Mouse (Mus musculus) MN1 (cell line): ENCODE results near the gene Cops3.

ENCODE experiments used
- DNase-seq: peaks from one replicate; pipeline ENCODE4 v3.0.0-alpha.2; 2016; ENCODE audit warnings: low spot score

The Cops3 gene

DNA sequence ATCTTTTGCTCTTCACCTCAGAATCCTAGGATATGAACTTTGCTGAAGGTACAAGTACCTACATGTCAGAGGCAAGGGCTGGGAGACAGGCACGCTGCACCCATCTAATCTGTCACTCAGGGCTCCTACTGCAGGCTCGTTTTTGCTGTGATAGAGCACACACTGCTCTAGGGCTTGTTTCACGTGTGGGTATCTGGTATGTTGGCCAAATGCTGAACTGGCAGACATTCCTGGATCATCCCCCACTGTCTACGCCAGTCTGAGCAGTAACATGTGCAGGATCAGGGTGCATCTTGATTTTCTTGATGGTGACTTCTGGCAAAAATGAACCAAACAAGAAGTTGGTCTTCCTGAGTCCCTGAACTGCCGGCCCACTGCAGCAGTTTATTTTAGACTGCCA, 62.4 kb downstream of the Cops3 start:
- no peak for DNase-seq

DNA sequence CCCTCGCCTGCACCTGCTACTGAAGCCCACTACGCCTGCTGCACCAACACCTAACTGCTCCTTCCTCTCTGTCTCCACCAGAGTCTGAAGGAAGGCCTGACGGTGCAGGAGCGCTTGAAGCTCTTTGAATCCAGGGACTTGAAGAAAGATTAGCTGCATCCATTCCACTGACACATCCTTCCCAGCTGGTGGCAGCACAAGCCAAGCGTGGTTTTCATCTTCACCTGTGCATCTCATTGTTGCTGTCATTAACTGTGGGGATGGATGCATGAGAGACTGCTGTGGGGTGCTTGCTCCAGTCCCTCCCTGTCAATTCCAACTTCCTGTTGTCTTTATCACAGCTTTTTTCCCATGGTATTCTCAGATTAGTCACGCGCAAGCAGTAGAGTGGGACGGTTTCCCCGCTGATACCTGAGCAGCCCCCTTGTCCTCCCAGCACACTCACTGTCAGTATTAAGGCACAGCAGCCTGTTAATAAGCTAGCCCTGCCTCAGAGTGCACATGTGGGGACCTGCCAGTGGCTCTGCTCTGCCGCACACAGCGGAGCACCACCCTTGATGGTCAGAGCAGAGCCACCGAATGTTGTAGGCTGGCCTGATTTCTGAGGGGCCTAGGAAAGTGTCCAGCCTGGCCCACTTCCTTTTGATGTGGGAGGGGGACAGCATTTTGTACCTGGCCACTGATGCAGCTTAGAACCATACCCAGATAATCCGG, 64.0 kb downstream of the Cops3 start:
- DNase-seq = no peak

DNA sequence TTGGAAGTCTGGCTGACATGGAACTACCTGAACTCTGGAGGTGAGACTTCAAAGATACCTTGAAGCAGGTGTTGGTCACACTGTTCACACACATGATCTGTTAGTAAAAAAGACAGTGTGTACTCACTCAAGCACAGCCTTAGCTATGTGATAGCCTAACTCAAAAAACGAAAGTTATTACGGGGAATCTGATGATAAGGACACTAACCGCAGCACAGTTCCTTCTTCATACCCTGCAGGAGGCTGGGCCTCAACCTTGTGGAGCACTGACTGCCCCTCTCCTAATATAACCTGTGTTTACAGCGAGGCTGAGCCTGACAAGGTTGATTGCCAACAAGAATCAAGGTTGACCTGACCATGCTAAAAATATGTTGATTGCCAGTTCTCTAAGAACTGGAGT, 65.1 kb downstream of the Cops3 start:
- DNase-seq = no peak

DNA sequence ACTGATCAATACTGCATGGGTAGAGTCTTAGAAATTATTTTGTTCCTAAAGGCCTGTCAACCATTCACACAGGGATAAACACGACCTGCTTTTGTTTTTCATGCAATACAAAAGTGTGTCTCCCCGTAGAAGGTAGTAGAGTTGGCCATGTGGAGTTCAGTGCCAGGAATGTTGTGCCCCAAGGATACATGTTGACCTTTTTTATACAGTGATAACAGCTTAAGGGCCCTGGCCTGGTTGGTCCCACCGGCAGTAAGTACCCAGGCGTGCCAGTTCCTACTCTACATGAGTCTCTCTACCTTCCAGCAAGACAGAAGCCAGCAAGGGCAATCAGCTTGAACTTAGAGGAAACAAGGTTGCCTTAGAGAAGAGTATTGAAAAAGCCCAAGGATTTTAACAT, 66.7 kb downstream of the Cops3 start:
- no peak for DNase-seq

DNA sequence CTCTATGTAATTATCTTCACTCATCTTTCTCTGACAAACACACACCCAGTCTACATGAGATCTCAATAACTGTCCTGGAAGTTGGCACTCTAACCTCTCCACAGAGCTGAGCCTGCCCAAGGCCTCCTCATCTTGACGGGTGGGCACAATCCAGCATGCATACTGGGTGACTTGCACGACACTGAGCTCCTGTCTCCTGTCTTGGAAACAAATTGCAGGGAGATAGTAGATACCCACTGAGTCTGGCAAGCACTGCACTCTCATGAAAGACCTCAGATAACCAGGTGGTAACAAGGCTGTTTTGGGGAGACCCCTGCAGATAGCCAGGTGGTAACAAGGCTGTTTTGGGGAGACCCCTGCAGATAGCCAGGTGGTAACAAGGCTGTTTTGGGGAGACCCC, 67.3 kb downstream of the Cops3 start:
- no peak for DNase-seq

DNA sequence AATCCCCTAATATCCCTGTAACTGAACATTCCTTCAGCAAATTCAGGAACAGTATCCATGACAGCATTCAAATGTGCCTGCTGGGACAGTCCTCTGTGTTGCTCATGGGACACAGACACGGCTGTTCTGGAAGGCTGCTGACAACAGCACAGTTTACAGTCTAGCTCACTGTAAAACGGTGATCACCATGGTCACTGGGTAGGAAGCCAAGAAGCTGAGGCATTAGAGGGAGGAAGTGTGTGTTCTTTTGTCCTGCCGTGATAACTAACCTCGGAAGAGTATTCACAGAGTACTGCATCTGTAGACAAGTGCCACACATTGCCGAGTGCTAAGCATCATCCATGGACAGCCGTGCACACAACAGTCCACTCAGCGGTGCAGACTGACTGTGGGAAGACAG, 68.9 kb downstream of the Cops3 start:
- no peak for DNase-seq

DNA sequence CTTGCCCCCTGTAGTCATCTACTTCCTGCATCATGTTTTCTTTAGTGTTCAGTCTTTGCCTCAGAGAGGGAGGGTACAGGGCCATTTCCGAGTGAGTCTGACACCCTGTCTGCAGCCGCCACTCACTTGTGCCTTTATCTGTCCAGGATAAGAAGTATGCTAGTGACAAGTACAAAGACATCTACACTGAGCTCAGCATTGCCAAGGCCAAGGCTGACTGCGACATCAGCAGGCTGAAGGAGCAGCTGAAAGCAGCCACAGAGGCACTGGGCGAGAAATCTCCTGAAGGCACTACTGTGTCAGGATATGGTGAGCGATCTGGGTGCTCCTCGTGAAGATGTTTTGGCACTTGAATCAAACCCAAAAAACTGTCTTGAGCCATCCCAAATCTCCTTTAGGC, 69.9 kb downstream of the Cops3 start:
- DNase-seq = no peak

DNA sequence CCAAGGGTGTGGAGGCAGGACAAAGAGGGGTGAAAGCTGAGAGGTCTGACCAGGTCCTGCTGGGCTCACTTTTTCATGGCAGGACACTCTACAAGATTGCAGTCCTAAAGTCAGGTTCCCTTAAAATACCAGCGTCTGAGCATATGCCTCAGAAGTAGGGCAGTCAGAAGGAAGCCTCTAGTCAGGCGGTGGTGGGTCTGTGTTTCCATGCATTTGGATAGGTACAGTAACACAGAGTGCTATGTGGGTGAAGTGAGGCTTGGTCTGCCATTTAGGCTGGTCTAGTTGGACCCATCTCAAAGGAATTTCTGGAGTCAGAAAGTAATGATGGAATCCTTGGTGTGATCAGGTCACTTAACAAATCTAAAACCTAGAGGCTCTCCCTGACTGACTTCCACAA, 70.3 kb downstream of the Cops3 start:
- DNase-seq = no peak
